Mouse (Mus musculus): ENCODE data around the gene Gm45140. TPM values are rescaled to one million over a fixed set of nuclear protein-coding genes. Genes with fewer than 3 reads are reported as not detected.

Gm45140 gene
- polyA plus RNA-seq, 1 experiment = not detected

DNA sequence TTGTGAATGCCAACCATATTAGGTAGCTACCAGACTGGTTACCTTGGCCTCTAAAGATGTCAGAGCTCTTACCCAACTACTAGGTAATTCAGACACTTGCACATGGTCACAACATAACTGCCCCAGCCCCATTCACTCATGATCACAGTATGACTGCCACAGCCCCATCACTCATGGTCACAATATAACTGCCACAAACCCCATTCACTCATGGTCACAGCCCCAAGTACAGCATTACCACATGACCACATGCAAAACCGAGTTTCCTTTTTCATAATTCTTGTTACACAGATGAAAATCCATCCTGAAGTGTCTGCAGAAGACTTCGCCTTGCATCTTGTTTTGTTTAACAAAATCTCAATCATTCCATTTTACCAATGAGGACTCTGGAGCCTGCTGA lies 87.5 kb downstream of the Gm45140 start:
- Histone ChIP-seq H3K4me1 (ENCODE audit: control insufficient read depth, insufficient read depth, low read length) (no peaks in the 10 kb centered on the region), H3K4me3 (ENCODE audit: insufficient read depth, low read depth, low read length) (no peak overlapping the region), H3K27ac (ENCODE audit: insufficient read depth, low read depth, low read length) (no peak overlapping the region)
- WGBS = 91% methylated on average over 2 of the region's 2 CpGs
- TF ChIP-seq POLR2A (IDR thresholded peaks at IDR 0.05; ENCODE audit: insufficient read depth, low read depth, low read length) = no peak
- no peak for TF ChIP-seq CTCF (IDR thresholded peaks at IDR 0.05; ENCODE audit: insufficient read depth, low read depth, low read length)

GRCm38 (mm10) chr6:87746849-87747248 lies 88.7 kb downstream of the Gm45140 start:
- no peak for TF ChIP-seq CTCF (IDR thresholded peaks at IDR 0.05; ENCODE audit: insufficient read depth, low read depth, low read length)
- WGBS = 76% methylated on average over 2 of the region's 2 CpGs
- H3K27ac ChIP-seq (ENCODE audit: insufficient read depth, low read depth, low read length) = no peak overlapping the region
- no peaks in the 10 kb centered on the region for H3K4me1 ChIP-seq (ENCODE audit: control insufficient read depth, insufficient read depth, low read length)
- H3K4me3 ChIP-seq (ENCODE audit: insufficient read depth, low read depth, low read length) = no peak overlapping the region

DNA sequence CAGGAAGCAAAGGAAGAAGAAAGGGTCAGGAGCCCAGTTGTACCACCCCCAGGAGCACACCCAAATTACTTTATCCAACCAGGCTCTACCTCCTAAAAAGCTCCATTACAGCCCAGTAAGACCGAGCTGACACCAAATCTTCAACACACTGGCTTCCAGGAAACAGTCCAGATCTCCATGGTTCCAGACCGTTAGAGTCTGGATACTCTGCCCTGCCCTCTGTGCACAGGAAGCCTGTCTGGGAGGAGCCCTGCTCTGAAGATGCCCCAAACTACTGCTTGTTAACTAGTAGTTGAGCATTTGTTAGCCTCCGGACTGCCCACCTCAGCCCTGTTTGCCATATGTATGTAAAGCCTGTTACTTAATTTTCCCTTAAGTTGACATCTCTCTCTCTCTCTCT lies 89.5 kb downstream of the Gm45140 start:
- no peak overlapping the region for H3K4me3 ChIP-seq (ENCODE audit: insufficient read depth, low read depth, low read length)
- 60% methylated on average over 3 of the region's 3 CpGs for WGBS
- H3K4me1 ChIP-seq (ENCODE audit: control insufficient read depth, insufficient read depth, low read length) = no peaks in the 10 kb centered on the region
- no peak overlapping the region for H3K27ac ChIP-seq (ENCODE audit: insufficient read depth, low read depth, low read length)
- TF ChIP-seq CTCF (IDR thresholded peaks at IDR 0.05; ENCODE audit: insufficient read depth, low read depth, low read length) (no peak), POLR2A (IDR thresholded peaks at IDR 0.05; ENCODE audit: insufficient read depth, low read depth, low read length) (no peak)

DNA sequence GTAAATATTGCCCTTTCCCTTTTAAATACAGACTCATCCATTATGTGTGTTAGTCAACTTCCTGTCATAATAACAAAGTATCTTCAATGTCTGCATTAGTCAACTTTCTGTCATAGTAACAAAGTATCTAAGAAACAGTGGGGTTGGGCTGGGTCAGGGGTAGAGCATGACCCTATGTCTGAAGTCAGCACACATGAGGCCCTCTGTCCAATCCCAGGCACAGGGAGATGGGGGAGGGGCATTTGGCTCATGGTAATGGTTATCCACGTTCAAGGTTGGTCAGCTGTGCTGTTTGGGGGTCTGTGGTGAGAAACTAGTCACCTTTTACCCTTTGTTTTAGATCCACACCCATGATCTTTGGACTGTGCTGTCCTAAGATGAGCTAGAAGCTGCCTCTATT lies 90.3 kb downstream of the Gm45140 start:
- no peak for TF ChIP-seq CTCF (IDR thresholded peaks at IDR 0.05; ENCODE audit: insufficient read depth, low read depth, low read length)
- no peak for TF ChIP-seq POLR2A (IDR thresholded peaks at IDR 0.05; ENCODE audit: insufficient read depth, low read depth, low read length)
- 48% methylated on average over 1 of the region's 1 CpGs for WGBS
- H3K4me1 ChIP-seq (ENCODE audit: control insufficient read depth, insufficient read depth, low read length) = no peaks in the 10 kb centered on the region
- H3K4me3 ChIP-seq (ENCODE audit: insufficient read depth, low read depth, low read length) = no peak overlapping the region
- H3K27ac ChIP-seq (ENCODE audit: insufficient read depth, low read depth, low read length) = no peak overlapping the region

DNA sequence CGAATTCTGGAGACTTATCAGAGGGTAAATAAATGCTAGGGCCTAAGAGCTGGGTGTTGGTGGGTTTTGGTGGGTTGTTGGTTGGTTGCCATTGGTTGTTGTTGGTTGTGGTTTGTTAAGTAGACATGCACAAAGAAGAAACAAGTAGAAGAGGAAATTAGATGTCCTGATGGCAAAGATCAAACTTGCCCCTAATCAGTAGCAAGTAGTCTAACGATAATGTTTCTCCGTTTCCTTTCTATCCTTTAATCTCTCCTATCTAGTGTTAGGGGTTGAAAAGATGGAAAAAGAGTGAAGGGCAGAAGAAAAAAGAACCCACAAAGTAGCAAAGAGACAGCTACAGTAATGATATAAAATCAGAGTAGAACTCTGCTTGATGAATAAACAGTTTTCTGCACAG lies 91.0 kb downstream of the Gm45140 start:
- Histone ChIP-seq H3K4me1 (ENCODE audit: control insufficient read depth, insufficient read depth, low read length) (no peaks in the 10 kb centered on the region), H3K4me3 (ENCODE audit: insufficient read depth, low read depth, low read length) (no peak overlapping the region), H3K27ac (ENCODE audit: insufficient read depth, low read depth, low read length) (no peak overlapping the region)
- no peak for TF ChIP-seq POLR2A (IDR thresholded peaks at IDR 0.05; ENCODE audit: insufficient read depth, low read depth, low read length)
- no peak for TF ChIP-seq CTCF (IDR thresholded peaks at IDR 0.05; ENCODE audit: insufficient read depth, low read depth, low read length)
- 92% methylated on average over 3 of the region's 3 CpGs for WGBS

DNA sequence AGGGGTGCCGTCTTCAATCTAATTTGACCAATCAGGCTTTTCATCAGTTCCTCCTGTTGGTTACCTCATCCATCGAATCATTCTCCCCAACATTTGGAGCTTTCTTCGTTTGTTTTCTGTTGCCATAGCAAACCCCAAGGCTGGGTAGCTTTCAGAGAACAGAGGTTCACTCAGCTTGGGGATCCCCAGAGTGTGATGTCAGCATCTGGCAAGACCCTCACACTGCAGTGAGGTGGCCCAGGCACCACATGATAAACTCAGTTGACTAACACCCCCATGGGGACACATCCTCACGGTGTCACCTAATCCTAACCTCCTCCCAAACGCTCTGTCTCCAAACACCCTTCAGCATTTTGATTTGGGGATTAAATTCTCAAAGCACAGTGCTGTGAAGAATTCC lies 92.3 kb downstream of the Gm45140 start:
- Histone ChIP-seq H3K27ac (ENCODE audit: insufficient read depth, low read depth, low read length) (no peak overlapping the region), H3K4me1 (ENCODE audit: control insufficient read depth, insufficient read depth, low read length) (no peaks in the 10 kb centered on the region), H3K4me3 (ENCODE audit: insufficient read depth, low read depth, low read length) (no peak overlapping the region)
- TF ChIP-seq CTCF (IDR thresholded peaks at IDR 0.05; ENCODE audit: insufficient read depth, low read depth, low read length) (no peak), POLR2A (IDR thresholded peaks at IDR 0.05; ENCODE audit: insufficient read depth, low read depth, low read length) (no peak)
- WGBS = 65% methylated on average over 5 of the region's 5 CpGs

DNA sequence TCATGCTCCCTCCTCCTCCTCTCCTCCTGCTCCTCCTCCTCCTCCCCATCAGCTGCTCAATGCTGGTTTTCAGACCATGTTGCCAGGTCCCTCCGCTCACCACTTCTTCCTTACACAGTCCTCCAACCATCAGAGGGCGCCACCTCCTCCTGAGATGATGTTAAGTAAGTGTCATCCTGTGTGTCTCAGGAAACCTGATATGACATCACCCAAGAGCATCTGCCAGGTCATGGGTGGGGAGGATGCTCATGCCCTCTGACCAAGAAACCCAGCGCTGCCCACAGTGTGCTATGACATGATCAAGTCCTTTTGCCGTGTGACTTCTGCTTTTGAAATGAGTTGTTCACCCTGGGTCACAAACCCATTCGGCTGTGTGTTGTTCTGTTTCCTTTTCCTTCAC lies 92.8 kb downstream of the Gm45140 start:
- no peak overlapping the region for H3K4me3 ChIP-seq (ENCODE audit: insufficient read depth, low read depth, low read length)
- TF ChIP-seq POLR2A (IDR thresholded peaks at IDR 0.05; ENCODE audit: insufficient read depth, low read depth, low read length) (no peak), CTCF (IDR thresholded peaks at IDR 0.05; ENCODE audit: insufficient read depth, low read depth, low read length) (no peak)
- WGBS = 85% methylated on average over 5 of the region's 5 CpGs

GRCm38 (mm10) chr6:87741978-87742377 lies 93.6 kb downstream of the Gm45140 start:
- H3K4me1 ChIP-seq (ENCODE audit: control insufficient read depth, insufficient read depth, low read length) = no peaks in the 10 kb centered on the region
- no peak for TF ChIP-seq POLR2A (IDR thresholded peaks at IDR 0.05; ENCODE audit: insufficient read depth, low read depth, low read length)
- TF ChIP-seq CTCF (IDR thresholded peaks at IDR 0.05; ENCODE audit: insufficient read depth, low read depth, low read length) = no peak
- 93% methylated on average over 8 of the region's 8 CpGs for WGBS
- no peak overlapping the region for H3K4me3 ChIP-seq (ENCODE audit: insufficient read depth, low read depth, low read length)
- no peak overlapping the region for H3K27ac ChIP-seq (ENCODE audit: insufficient read depth, low read depth, low read length)

More for the DNA sequence above, 92.8 kb downstream of the Gm45140 start:
- Histone ChIP-seq H3K27ac (ENCODE audit: insufficient read depth, low read depth, low read length) (no peak overlapping the region), H3K4me1 (ENCODE audit: control insufficient read depth, insufficient read depth, low read length) (no peaks in the 10 kb centered on the region)

DNA sequence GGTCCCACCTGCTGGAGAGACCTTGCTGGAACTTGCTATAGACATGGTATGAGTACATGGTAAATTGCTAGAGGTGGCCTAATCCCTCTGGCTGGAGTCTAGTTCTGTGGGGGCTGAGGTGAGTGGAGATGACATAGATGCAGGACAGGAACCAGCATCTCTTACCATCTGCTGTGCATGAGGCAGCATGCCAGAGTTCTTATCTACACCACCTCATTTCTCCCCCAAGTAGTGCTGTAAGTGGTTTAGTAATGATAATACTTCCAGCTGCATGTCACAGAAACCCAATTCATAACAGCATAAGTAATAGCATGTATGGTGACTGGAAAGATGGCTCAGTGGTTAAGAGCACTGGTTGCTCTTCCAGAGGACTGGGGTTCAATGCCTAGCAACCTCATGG lies 95.1 kb downstream of the Gm45140 start:
- H3K27ac ChIP-seq (ENCODE audit: insufficient read depth, low read depth, low read length) = no peak overlapping the region
- H3K4me1 ChIP-seq (ENCODE audit: control insufficient read depth, insufficient read depth, low read length) = no peaks in the 10 kb centered on the region
- TF ChIP-seq CTCF (IDR thresholded peaks at IDR 0.05; ENCODE audit: insufficient read depth, low read depth, low read length) = no peak
- TF ChIP-seq POLR2A (IDR thresholded peaks at IDR 0.05; ENCODE audit: insufficient read depth, low read depth, low read length) = no peak
- no peak overlapping the region for H3K4me3 ChIP-seq (ENCODE audit: insufficient read depth, low read depth, low read length)

DNA sequence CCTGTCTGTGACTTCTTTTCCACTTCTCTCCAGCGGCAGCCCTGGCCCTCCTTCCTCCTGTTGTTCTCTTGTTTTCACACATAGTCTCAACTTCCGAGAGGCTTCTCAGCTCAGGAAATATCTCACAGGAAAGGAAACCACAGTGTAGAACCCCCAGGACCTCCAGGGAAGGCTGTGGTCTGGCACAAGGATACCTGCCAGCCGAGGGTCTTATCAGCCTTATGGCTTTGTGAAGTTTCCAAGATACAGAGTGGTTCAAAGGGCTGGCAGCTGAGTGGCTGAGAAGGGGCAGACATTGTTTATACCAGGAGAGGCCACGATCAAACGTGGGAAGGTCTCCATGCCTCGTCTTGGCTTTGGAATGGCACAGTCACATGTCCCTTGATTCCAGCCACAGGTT lies 95.7 kb downstream of the Gm45140 start:
- WGBS = 76% methylated on average over 6 of the region's 6 CpGs
- TF ChIP-seq CTCF (IDR thresholded peaks at IDR 0.05; ENCODE audit: insufficient read depth, low read depth, low read length) (no peak), POLR2A (IDR thresholded peaks at IDR 0.05; ENCODE audit: insufficient read depth, low read depth, low read length) (no peak)
- no peak overlapping the region for H3K4me3 ChIP-seq (ENCODE audit: insufficient read depth, low read depth, low read length)
- H3K27ac ChIP-seq (ENCODE audit: insufficient read depth, low read depth, low read length) = no peak overlapping the region
- H3K4me1 ChIP-seq (ENCODE audit: control insufficient read depth, insufficient read depth, low read length) = no peaks in the 10 kb centered on the region

Other genes with a start within 250 kb of the Gm45140 start
- gene Prokr1, start 245.1 kb downstream of the Gm45140 start, polyA plus RNA-seq (2012; ENCODE audit: insufficient read depth, insufficient read length, low replicate concordance, missing spikeins) = not detected in 2 replicates
- gene Aplf, start 163.6 kb downstream of the Gm45140 start, polyA plus RNA-seq (2012; ENCODE audit: insufficient read depth, insufficient read length, low replicate concordance, missing spikeins) = not detected in 2 replicates
- gene Efcc1, start 104.9 kb downstream of the Gm45140 start, polyA plus RNA-seq (2012; ENCODE audit: insufficient read depth, insufficient read length, low replicate concordance, missing spikeins) = not detected in 2 replicates
- gene Gp9, start 57.7 kb downstream of the Gm45140 start, polyA plus RNA-seq (2012; ENCODE audit: insufficient read depth, insufficient read length, low replicate concordance, missing spikeins) = not detected in 2 replicates
- not detected in 2 replicates for gene Rab43, start 23.6 kb downstream of the Gm45140 start, polyA plus RNA-seq (2012; ENCODE audit: insufficient read depth, insufficient read length, low replicate concordance, missing spikeins)
- 368 TPM in 1 of 2 replicates, not detected in the other for gene Isy1, start 3.0 kb upstream of the Gm45140 start, polyA plus RNA-seq (2012; ENCODE audit: insufficient read depth, insufficient read length, low replicate concordance, missing spikeins)
- 294 and 693 TPM in 2 replicates for gene Cnbp, start 15.3 kb upstream of the Gm45140 start, polyA plus RNA-seq (2012; ENCODE audit: insufficient read depth, insufficient read length, low replicate concordance, missing spikeins)
- gene Copg1, start 52.0 kb upstream of the Gm45140 start, polyA plus RNA-seq (2012; ENCODE audit: insufficient read depth, insufficient read length, low replicate concordance, missing spikeins) = 490 TPM in 1 of 2 replicates, not detected in the other
- gene Hmces, start 78.1 kb upstream of the Gm45140 start, polyA plus RNA-seq (2012; ENCODE audit: insufficient read depth, insufficient read length, low replicate concordance, missing spikeins) = not detected in 2 replicates
- not detected in 2 replicates for gene H1fx, start 145.8 kb upstream of the Gm45140 start, polyA plus RNA-seq (2012; ENCODE audit: insufficient read depth, insufficient read length, low replicate concordance, missing spikeins)
- gene Rab7, start 209.5 kb upstream of the Gm45140 start, polyA plus RNA-seq (2012; ENCODE audit: insufficient read depth, insufficient read length, low replicate concordance, missing spikeins) = 304 TPM in 1 of 2 replicates, not detected in the other
- gene Rpn1, start 248.7 kb upstream of the Gm45140 start, polyA plus RNA-seq (2012; ENCODE audit: insufficient read depth, insufficient read length, low replicate concordance, missing spikeins) = not detected in 2 replicates

Measured in olfactory bulb, adult 2 months (tissue).